Mouse (Mus musculus) ovary, adult 18-20 months (tissue): Measurements from ENCODE around the gene Tnk2.

Source experiments
- DNase-seq: peaks from one replicate; pipeline ENCODE4 v3.0.0; 2022; ENCODE audit warnings: low spot score, mixed read lengths

The Tnk2 gene

GRCm38 (mm10) chr16:32660095-32660494 lies 16.4 kb downstream of the Tnk2 start:
- no peak for DNase-seq

GRCm38 (mm10) chr16:32660557-32661321 lies 17.1 kb downstream of the Tnk2 start:
- DNase-seq = peak; percentile 50

- no peak for DNase-seq
Observed at GRCm38 (mm10) chr16:32661493-32661921, 17.8 kb downstream of the Tnk2 start.

GRCm38 (mm10) chr16:32662372-32662771 lies 18.7 kb downstream of the Tnk2 start:
- no peak for DNase-seq

GRCm38 (mm10) chr16:32663231-32663858 lies 19.7 kb downstream of the Tnk2 start:
- DNase-seq = no peak

- no peak for DNase-seq
Observed at GRCm38 (mm10) chr16:32664211-32664610, 20.5 kb downstream of the Tnk2 start.

- DNase-seq = no peak
Observed at GRCm38 (mm10) chr16:32665851-32666665, 22.4 kb downstream of the Tnk2 start.

- DNase-seq = no peak
Observed at GRCm38 (mm10) chr16:32666671-32667551, 23.2 kb downstream of the Tnk2 start.

GRCm38 (mm10) chr16:32667552-32667872 lies 23.8 kb downstream of the Tnk2 start:
- no peak for DNase-seq

GRCm38 (mm10) chr16:32668030-32668429 lies 24.4 kb downstream of the Tnk2 start:
- DNase-seq = no peak

- DNase-seq = no peak
Observed at GRCm38 (mm10) chr16:32668472-32668871, 24.8 kb downstream of the Tnk2 start.

- no peak for DNase-seq
Observed at GRCm38 (mm10) chr16:32669243-32669642, 25.6 kb downstream of the Tnk2 start.

GRCm38 (mm10) chr16:32670354-32671124 lies 26.9 kb downstream of the Tnk2 start:
- no peak for DNase-seq

- DNase-seq = no peak
Observed at GRCm38 (mm10) chr16:32671206-32671887, 27.7 kb downstream of the Tnk2 start.

GRCm38 (mm10) chr16:32672250-32672649 lies 28.6 kb downstream of the Tnk2 start:
- DNase-seq = no peak

- DNase-seq = no peak
Observed at GRCm38 (mm10) chr16:32672861-32673560, 29.3 kb downstream of the Tnk2 start.

GRCm38 (mm10) chr16:32674121-32674740 lies 30.6 kb downstream of the Tnk2 start:
- DNase-seq = no peak

- DNase-seq = no peak
Observed at GRCm38 (mm10) chr16:32677040-32677700, 33.5 kb downstream of the Tnk2 start.

GRCm38 (mm10) chr16:32677903-32678302 lies 34.2 kb downstream of the Tnk2 start:
- DNase-seq = no peak
